In genomic region chr11:52970396-52970795, GRCm38 (mm10) we compare ENCODE assay signal across 20 mouse cellular contexts.
DNase-seq lines count a peak whose midpoint lies in the region; ATAC-seq lines count a peak whose summit lies in the region.
"Had no signal": no experiment of that assay in that cellular context is flagged by ENCODE, and none has a peak within 500 bp of the region (broad histone marks: within the 10 kb centered on the region; RNA-seq: fewer than 3 reads in every experiment).

No protein-coding gene starts in this region.

- H3K9ac ChIP-seq in heart, embryonic 12.5 days = no peak overlapping the region
- H3K9ac ChIP-seq: forebrain, embryonic 12.5 days; liver, embryonic 14.5 days had no signal

- WGBS in heart, embryonic 12.5 days = 43% methylated on average over 6 of the region's 6 CpGs

- H3K36me3 ChIP-seq in heart, embryonic 12.5 days = no peaks in the 10 kb centered on the region
- H3K36me3 ChIP-seq: embryonic facial prominence, embryonic 10.5 days; forebrain, embryonic 12.5 days; midbrain, embryonic 10.5 days had no signal

- intact Hi-C loops in heart, postnatal 14 days (cut with DNase I) = no loop called here

- no peaks in the 10 kb centered on the region for H3K27me3 ChIP-seq in heart, embryonic 12.5 days (replicated peaks)
- H3K27me3 ChIP-seq: forebrain, embryonic 12.5 days had no signal

- no peak overlapping the region for H3K4me3 ChIP-seq in heart, embryonic 12.5 days
- H3K4me3 ChIP-seq: embryonic facial prominence, embryonic 10.5 days; forebrain, embryonic 12.5 days; midbrain, embryonic 10.5 days had no signal

- peaks cover 16% of the 10 kb centered on the region for H3K4me1 ChIP-seq in heart, embryonic 12.5 days (replicated peaks)
- H3K4me1 ChIP-seq: embryonic facial prominence, embryonic 10.5 days; forebrain, embryonic 12.5 days; midbrain, embryonic 10.5 days had no signal

- peak; percentile 66 for DNase-seq in gastrocnemius, adult 18-20 months (ENCODE audit: low spot score)
- no peak for DNase-seq in gastrocnemius, postnatal 4 days (ENCODE audit: low spot score in 2 of 2)
- DNase-seq in gastrocnemius, adult 8-10 months (ENCODE audit: low spot score in 2 of 2) = peak; percentile 30 to 47
- peak; percentile 20 to 44 for DNase-seq in heart, postnatal 14 days
- DNase-seq in adrenal gland, postnatal 36 days = no peak
- DNase-seq in thymus, adult 18-20 months = no peak
- no peak for DNase-seq in adrenal gland, postnatal 14 days
- DNase-seq: adrenal gland, adult 2 months; B cell, adult 2 months; layer of hippocampus, postnatal 36 days; right cerebral cortex, postnatal 4 days; thymus, postnatal 36 days had no signal

- H3K4me2 ChIP-seq in heart, embryonic 12.5 days = no peak overlapping the region
- H3K4me2 ChIP-seq: forebrain, embryonic 12.5 days had no signal

- H3K9me3 ChIP-seq in heart, embryonic 12.5 days (replicated peaks) = no peaks in the 10 kb centered on the region
- H3K9me3 ChIP-seq: embryonic facial prominence, embryonic 10.5 days; forebrain, embryonic 12.5 days; midbrain, embryonic 10.5 days had no signal

- peak overlapping the region; percentile 41 for H3K27ac ChIP-seq in heart, embryonic 12.5 days (ENCODE audit: poor library complexity, severe bottlenecking)
- H3K27ac ChIP-seq: embryonic facial prominence, embryonic 10.5 days; forebrain, embryonic 12.5 days; liver, embryonic 14.5 days; macrophage; midbrain, embryonic 10.5 days had no signal

- ATAC-seq in heart, embryonic 12.5 days (ENCODE audit: insufficient number of reproducible peaks, low FRiP score) = no peak
- ATAC-seq: hindbrain, embryonic 16.5 days; intestine, embryonic 16.5 days had no signal

Comparison
In these comparisons a context has a peak if more than half of its experiments do, and no peak if none do; other contexts are left out.
1. DNase-seq: peak in gastrocnemius, adult 18-20 months (single experiment), gastrocnemius, adult 8-10 months (2 of 2) and heart, postnatal 14 days (2 of 2); none in gastrocnemius, postnatal 4 days (0 of 2), adrenal gland, postnatal 36 days (0 of 2), thymus, adult 18-20 months (0 of 2) and adrenal gland, postnatal 14 days (single experiment).